Mouse (Mus musculus): ENCODE measurements around the gene Pkd2.

DNA sequence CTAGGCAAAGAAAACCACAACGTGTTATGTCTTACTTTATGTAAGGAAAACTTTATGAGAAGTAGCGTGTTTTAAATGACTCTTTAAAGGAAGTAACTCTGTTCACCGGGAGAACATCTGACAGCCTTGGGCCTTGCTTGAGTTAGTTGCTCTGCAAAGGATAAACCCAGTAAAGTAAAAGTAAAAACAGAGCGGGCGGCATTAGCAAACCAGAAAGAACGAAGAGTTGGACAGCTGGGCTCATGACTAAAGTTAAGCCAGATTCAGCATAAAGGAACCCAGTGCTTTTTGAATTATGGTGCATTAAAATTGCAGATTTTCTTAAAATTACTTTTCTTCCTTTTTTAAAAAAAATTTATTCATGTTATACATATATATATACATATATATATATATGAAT is 4.7 kb upstream of the Pkd2 start:
- TF ChIP-seq CTCF (IDR thresholded peaks at IDR 0.05; ENCODE audit: insufficient read depth, low read length) = no peak
- TF ChIP-seq POLR2A (IDR thresholded peaks at IDR 0.05; ENCODE audit: borderline replicate concordance, extremely low read depth, low read depth, low read length) = no peak
